Mouse (Mus musculus): ENCODE results near the gene Guf1.

Gene Guf1

DNA sequence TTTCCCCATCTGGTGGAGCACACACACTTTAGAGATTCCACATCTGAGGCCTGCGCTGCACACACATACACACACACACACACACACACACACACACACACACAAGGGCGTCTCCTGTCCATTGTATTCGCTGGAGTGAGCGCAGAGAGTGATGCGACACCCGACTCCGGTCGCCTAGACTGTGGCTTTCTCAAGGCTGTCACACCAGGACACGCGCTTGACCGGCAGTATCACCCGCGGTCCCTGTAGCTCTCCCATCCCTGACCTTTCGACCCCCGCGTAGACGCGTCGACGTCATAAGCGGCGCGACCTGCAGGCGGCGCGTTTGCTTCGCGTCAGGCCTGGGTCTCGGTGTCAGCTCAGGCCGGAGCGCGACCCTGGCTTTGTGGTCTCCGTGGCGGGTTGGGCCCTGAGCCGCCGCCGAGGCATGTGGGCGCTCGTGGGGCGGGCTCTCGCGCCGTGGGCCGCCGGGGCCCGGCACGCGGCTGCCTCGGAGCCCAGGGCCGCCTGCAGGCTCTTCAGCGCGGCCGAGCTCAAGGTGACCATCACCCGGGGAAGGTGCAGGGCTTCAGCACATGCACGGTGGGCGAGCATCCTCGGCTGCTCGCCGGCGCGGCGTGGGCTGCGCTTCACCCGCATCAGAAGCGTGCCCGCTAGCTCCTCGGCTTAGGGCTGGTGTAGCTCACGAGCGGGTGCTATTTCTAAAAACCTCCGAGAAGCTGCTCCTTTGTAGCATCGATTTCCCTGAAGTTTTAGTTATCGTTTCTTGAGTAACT is at the start of gene Guf1:
TSS of gene Guf1 (plus strand) at position 296 of the 776 bp plus-strand sequence.
- DNase-seq (ENCODE audit: low read depth, low spot score) = peak; percentile 92

DNA sequence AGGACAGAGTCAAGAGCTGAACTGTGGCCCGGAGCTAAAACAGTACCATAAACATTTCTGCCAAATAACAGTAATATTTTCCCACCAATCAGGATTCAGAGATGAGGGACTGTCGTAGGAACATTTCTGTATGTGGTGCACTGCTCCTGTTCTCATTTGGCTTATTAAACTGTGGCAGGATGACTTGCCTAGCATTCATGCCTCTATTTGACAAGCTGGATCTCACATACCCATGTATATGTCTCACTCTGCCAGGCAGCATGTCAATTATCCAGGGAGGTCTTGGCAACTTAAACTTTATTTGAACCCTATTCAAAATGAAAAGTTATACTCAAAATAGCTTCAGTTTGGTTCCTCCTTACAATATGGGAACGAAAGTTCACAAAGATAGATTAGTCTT is 49.7 kb upstream of the Guf1 start:
- no peak for DNase-seq (ENCODE audit: low read depth, low spot score)

DNA sequence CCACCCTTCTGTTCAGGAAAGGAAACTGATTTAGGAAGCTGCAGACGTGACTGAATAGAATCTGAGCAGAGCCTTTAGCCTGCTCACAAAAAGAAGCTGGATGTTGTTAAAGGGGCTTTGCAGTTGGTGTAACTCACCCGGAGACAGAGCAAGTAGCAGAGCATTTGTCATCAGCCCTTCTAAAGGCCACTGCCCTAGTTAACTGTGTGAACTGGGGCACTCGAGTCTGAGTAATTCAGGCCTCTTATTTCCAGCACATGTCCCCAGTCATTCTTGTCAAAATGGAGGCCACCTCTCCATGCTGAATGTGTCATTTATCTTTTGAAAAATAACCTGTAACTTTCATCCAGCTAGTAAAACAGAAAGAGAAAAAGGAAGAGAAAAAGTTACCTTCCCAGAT is 45.1 kb upstream of the Guf1 start:
- no peak for DNase-seq (ENCODE audit: low read depth, low spot score)

DNA sequence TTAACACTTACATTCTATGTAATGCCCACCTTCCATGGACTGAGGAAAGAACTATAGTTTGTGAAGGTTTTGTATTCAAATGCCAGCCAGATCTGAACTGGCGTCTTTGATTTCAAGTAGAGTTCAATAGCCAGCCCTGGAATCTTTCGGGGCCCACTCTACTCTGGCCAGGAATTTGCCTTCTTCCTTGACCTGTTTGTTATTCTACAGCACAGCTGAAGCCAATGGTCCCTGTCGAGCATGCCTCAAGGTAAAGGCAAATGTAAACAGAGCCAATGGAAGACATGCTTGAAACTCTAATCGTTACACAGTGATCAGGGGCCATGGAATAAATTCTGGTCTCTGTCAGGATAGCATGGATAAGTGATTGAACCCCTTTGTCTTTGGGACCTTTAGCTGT is 44.5 kb upstream of the Guf1 start:
- no peak for DNase-seq (ENCODE audit: low read depth, low spot score)

DNA sequence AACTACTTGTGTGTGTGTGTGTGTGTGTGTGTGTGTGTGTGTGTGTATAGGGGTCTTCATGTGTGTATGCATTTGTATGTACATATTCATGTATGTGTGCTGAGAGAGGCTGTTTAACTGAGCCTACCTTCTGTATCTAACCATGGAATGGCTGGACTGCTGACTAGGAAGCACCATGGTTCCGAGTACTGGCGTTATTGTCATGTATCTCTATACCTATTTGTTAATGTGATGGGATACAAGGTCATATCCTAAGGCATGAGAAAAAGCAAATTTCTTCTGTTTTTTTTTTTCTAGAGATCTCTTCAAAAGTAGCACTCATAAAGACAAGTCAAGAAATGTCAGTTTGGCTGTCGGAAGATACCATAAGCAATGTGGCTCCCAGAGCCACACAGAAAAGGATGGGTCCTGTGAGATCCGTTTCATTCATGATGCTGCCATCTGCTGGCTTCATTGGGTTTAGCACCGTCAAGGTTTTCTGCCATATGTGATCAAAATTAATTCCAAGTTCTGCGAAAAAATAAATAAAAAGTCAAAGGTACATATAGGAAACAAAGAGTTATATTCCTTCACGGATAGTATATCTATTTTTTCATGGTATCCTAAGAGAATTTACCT is 36.0 kb upstream of the Guf1 start:
- no peak for DNase-seq (ENCODE audit: low read depth, low spot score)

DNA sequence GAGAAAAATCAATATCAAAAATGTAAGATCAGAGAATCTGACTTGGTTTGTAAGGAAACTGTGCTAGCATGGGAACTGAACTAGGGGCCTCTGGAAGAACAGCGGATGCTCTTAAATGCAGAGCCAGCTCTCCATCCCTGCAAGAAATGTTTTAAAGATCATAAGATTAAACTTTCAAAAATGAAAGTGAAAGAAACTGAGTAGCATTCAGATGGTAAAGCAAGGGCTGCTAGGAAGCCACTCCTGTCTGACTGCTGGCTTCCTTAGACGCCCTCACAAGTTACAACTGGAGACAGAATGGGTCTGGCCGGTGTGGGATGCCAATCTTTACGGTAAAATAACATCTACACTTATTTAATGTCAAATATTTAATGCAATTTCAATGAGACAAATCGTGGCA is 34.7 kb upstream of the Guf1 start:
- DNase-seq (ENCODE audit: low read depth, low spot score) = no peak

DNA sequence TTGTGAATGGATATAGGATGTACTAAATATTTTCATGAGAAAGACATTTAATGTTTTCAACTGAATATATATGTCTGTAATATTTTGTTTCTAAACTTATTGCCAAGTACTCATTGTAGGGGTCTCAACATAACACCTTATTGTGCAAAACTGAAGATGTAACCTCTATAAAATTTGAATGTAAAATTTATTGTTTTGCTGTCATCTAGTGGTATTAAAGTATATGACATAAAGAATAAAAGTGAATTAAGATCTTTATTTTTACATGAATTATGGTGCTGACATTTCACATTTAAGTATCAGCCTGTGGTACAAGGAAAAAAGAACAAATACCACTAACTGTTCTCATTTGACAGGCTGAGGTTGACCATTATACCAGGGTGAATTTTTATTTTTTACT is 32.8 kb upstream of the Guf1 start:
- no peak for DNase-seq (ENCODE audit: low read depth, low spot score)

DNA sequence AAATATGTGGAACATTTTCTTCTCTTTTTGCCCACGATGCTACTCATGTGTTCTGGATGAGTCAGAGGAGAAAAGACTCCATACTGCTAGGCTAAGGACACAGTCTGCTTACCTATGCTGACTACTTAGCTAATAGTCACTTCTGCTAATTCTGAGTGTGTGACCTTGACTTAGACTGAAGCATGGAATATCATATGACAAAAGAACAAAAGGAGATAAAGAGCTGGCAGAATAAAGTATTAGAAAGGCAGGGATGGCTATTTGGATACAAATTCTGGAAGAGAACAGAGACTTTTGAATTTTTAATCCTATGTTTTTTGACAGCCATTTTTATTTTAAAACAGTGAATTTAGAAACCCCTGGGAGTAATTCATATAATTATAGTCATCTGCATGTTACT is 15.0 kb upstream of the Guf1 start:
- DNase-seq (ENCODE audit: low read depth, low spot score) = no peak

DNA sequence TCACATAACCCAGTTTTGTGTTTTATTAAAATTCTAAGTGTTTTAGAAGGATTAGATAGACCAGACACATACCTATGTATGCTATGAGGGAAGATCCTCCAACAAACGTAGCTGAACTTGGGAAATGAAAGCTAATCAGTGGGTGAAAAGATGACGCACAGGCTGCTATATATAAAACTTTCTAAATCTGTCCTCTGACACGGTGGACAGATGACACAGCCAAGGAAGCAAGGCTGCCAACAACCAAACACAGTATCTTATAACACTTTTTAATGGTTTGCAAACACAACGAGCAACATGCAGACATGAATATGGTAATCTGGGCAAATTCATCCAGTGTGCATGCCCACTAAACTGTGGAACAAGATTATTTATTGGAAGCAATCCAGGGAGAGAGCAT is 14.2 kb upstream of the Guf1 start, which contains the start of gene Yipf7:
TSS of gene Yipf7 (minus strand) at position 160 of the 400 bp plus-strand sequence.
- DNase-seq (ENCODE audit: low read depth, low spot score) = peak; percentile 82

DNA sequence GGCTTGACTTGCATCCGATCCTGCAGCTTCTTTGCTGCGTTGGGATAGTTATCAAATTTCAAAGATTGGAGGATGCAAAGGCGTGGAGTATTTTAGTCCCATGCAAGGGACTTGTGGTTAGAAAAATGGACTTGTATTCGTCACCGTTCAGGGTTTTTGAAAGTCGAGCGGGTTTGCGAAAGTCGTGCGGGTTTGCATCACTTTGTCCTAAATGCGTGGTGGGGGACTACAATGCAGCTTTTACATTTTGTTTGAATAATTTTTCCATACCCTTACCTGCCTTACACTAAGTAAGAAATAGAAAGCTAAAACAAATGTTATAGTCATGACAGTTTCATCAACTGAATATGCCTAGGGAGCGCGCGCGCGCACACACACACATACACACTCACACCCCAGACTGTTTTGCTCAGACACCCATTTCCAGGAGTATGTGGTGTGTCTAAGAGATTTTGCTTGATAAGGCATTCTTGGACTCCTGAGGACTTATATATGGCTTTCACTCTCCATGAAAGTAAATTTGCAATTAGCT is 747 bp downstream of the Guf1 start:
- no peak for DNase-seq (ENCODE audit: low read depth, low spot score)

DNA sequence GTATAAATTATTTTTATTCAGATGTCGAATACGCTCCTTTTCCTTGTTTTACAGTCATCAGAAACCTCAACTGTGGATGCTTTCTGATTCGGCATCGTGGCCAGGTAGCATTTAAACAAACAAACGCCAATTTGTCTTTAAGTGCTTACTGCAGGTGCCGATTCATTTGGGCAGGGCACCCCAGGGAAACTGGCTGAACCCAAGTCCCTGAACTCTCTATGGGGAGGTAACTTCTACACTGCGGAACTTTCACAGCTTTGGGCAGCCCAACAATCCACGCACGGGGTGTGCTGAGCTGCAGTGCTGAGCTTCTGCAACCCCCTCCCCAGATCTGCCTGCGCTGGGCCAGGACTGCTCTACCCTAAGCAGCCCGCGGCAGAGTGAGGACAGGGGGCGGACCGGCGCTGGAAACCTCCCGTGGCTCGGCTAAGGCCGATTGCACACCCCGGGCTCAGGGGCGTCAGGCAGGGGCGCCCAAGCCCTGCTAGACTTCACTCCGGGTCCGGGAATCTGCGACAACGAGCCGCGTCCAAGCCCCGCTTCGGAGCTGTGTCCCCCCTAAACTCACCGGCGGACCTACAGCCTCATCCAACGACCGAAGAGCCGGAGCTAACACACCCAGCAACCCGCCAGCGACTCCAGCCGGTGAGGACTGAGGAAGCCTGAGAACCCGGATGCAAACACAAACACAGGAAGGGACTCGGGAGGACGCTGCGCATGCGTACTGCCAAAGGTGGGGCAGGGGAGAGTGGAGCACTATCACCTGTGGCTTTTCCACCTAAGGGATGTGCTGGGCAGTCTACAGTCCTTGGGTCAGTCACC is 35.1 kb downstream of the Guf1 start, which contains the start of gene Gnpda2:
TSS of gene Gnpda2 (minus strand) at position 701 of the 822 bp plus-strand sequence.
- peak; percentile 73 for DNase-seq (ENCODE audit: low read depth, low spot score)

DNA sequence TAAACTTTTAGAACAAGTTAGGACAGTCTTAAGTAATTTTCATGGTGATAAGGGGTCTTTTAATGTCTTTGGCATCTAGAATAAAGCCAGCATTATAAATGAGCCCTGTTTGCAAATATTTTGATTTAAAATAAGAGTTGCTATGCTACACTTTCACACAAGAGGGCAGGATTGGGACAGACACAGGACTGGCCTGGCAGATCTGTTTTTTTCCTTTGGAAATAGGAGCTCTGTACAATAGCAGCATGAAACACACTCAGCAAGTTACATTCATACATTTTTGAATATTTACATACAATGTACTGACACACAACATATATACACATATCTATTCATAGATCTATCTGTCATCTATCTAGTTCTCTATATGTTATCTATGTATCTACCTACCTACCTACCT is 44.3 kb downstream of the Guf1 start:
- DNase-seq (ENCODE audit: low read depth, low spot score) = no peak

DNA sequence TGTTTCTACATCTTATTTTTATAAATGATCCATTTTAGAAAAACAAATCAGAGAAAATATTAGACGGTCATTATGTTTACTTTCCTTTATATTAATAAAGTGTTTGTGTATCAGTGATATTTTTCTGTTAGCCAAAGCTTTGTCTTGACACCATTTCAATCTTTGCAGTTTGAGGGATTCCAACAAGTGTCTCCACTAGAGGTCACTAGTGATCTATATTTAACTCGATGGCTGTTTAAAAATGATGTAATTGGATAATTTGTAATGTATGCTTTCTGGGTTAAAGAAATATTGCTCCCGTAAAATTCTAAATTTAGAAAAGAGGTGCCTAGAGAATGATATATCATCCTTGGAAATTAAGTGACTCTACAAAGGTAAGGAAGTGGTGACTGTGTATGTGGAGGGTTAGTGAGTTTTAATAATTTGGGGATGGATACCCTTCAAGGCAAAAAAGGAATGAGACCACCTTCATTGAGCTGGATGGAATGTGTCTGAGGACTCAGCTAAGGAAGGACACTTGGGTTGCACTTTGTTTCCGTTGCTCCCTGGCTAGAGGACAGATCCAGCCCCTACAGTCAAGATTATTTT is 56.6 kb downstream of the Guf1 start:
- no peak for DNase-seq (ENCODE audit: low read depth, low spot score)

DNA sequence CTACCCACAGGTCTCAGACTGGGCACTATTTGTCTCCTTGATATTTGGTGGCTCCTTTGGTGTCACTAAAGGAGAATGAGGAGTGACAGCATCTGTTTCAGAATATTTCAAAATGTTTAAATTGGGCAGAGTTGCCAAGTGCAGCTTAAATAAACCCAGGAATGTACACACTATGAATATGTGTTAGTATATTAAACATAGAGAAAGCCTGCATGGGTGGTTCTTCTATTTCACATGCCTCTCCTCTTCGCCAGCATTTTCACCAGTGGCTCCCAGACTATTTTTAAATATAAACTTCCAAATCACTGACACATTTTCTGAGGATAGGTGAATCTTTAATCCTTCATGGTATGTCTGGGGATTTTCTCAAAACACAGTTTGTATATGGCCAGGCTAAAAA is 64.2 kb downstream of the Guf1 start:
- no peak for DNase-seq (ENCODE audit: low read depth, low spot score)

Measured in skeletal muscle tissue, adult 2 months (tissue).